Mouse (Mus musculus) testis, adult 2 months (tissue): Measurements from ENCODE around the gene Bzw2.

Experiments
- CTCF ChIP-seq: fragments of 200-500 bp; IDR thresholded peaks from 2 replicates; pipeline ENCODE4 v1.5.1; 2012; ENCODE audit warnings: low read depth, mild to moderate bottlenecking, inconsistent platforms, low read length, moderate library complexity; ENCODE audit not compliant: control insufficient read depth, insufficient read depth, insufficient replicate concordance
- POLR2A ChIP-seq: fragments of 200-500 bp; IDR thresholded peaks from 2 replicates; pipeline ENCODE4 v1.6.1; 2012; ENCODE audit warnings: low read depth, mild to moderate bottlenecking, inconsistent platforms, low read length, moderate library complexity; ENCODE audit not compliant: control insufficient read depth

DNA sequence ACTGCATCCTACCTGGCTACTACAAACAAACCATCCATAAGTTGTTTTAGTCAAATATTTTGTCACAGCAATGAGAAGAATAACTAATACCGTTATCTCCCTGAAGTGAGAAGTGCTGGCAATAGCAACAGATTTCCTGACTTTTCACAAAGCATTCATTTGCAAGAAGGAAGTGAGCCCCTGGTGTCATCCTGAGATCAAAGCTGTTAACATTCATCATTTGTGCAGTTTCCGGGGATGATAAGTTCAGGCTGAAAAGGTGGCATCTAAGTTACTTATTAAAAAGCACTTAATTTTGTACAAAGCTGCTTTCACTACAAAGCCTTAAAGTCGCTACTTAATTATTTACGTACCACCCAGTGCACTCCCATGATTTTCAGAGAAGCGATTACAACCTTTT, 85.0 kb downstream of the Bzw2 start:
- TF ChIP-seq CTCF (no peak), POLR2A (no peak)
